Mouse (Mus musculus) myocyte (in vitro differentiated cells): ENCODE data around the gene Trim41. TPM values are rescaled to one million over a fixed set of nuclear protein-coding genes. Genes with fewer than 3 reads are reported as not detected.
"Not testable (repeated sequence)": the region's sequence is repeated elsewhere in the genome, so short reads cannot be mapped to it uniquely, and the experiment has no call there.

Experiments
- H3K27me3 ChIP-seq: one replicate; pipeline ENCODE4 v1.6.1; 2011; ENCODE audit not compliant: control insufficient read depth, insufficient read depth, insufficient read length
- H3K36me3 ChIP-seq: one replicate; pipeline ENCODE4 v1.6.1; 2011; ENCODE audit not compliant: control insufficient read depth, insufficient read depth
- H3K4me2 ChIP-seq: one replicate; pipeline ENCODE4 v1.6.1; 2011; ENCODE audit warnings: low read depth, control low read depth
- H3K4me3 ChIP-seq: one replicate; pipeline ENCODE4 v1.5.1; 2011; ENCODE audit warnings: mild to moderate bottlenecking, control low read depth, moderate library complexity
- H3K79me2 ChIP-seq: one replicate; pipeline ENCODE4 v1.6.1; 2011; ENCODE audit not compliant: control insufficient read depth, insufficient read depth
- H3ac ChIP-seq: one replicate; pipeline ENCODE4 v1.6.1; 2011; ENCODE audit not compliant: control insufficient read depth, insufficient read length
- CEBPB ChIP-seq: IDR thresholded peaks from 2 replicates; pipeline ENCODE4 v1.6.1; 2011; ENCODE audit warnings: mild to moderate bottlenecking, moderate library complexity; ENCODE audit not compliant: poor library complexity, insufficient read depth, severe bottlenecking
- E2F4 ChIP-seq: IDR thresholded peaks from one replicate; pipeline ENCODE4 v1.6.1; 2011; ENCODE audit warnings: mild to moderate bottlenecking, control low read depth, moderate library complexity; ENCODE audit not compliant: insufficient read depth
- MAX ChIP-seq: IDR thresholded peaks from one replicate; pipeline ENCODE4 v1.6.1; 2011; ENCODE audit warnings: low read depth, mild to moderate bottlenecking, control low read depth
- MYOD1 ChIP-seq, 3 experiments: IDR thresholded peaks; one replicate each; pipeline ENCODE4 v1.6.1; 2011; ENCODE audit warnings: control low read depth in 2 of 3, low read depth in 2 of 3, mild to moderate bottlenecking in 2 of 3, moderate library complexity in 1 of 3; ENCODE audit not compliant: insufficient read length in 2 of 3, control insufficient read depth in 1 of 3
- MYOG ChIP-seq, 3 experiments: IDR thresholded peaks; one replicate each; pipeline ENCODE4 v1.6.1; 2011; ENCODE audit warnings: control low read depth in 2 of 3, low read depth in 2 of 3, mild to moderate bottlenecking in 2 of 3; ENCODE audit not compliant: insufficient read length in 2 of 3, control insufficient read depth in 1 of 3, insufficient read depth in 1 of 3
- POLR2A ChIP-seq: IDR thresholded peaks from one replicate; pipeline ENCODE4 v1.6.1; 2011; ENCODE audit warnings: low read depth, mild to moderate bottlenecking, control low read depth, moderate library complexity; ENCODE audit not compliant: insufficient read length
- POLR2AphosphoS2 ChIP-seq: IDR thresholded peaks from one replicate; pipeline ENCODE4 v1.6.1; 2011; ENCODE audit warnings: low read depth, control low read depth; ENCODE audit not compliant: insufficient read length
- REST ChIP-seq: IDR thresholded peaks from one replicate; pipeline ENCODE4 v1.6.1; 2011; ENCODE audit warnings: mild to moderate bottlenecking, control low read depth, moderate library complexity; ENCODE audit not compliant: insufficient read depth, insufficient read length
- SRF ChIP-seq: IDR thresholded peaks from one replicate; pipeline ENCODE4 v1.6.1; 2011; ENCODE audit warnings: low read depth; ENCODE audit not compliant: control insufficient read depth, insufficient read length
- TCF12 ChIP-seq: IDR thresholded peaks from one replicate; pipeline ENCODE4 v1.6.1; 2011; ENCODE audit warnings: mild to moderate bottlenecking, control low read depth; ENCODE audit not compliant: poor library complexity, insufficient read depth, severe bottlenecking
- TCF3 ChIP-seq: IDR thresholded peaks from one replicate; pipeline ENCODE4 v1.6.1; 2011; ENCODE audit warnings: low read depth, control low read depth; ENCODE audit not compliant: insufficient read length
- USF1 ChIP-seq: IDR thresholded peaks from one replicate; pipeline ENCODE4 v1.6.1; 2011; ENCODE audit warnings: low read depth, mild to moderate bottlenecking, control low read depth, moderate library complexity
- polyA plus RNA-seq: library from polyadenylated mRNA; unstranded; fragments of >200 nt; fragmentation: generic; extraction: Trizol; gene quantifications from one replicate; pipeline ENCODE4 v1.2.1, GENCODE M21; 2012; ENCODE audit warnings: missing spikeins

The Trim41 gene
- polyA plus RNA-seq, 1 experiment: 31.3 TPM

DNA sequence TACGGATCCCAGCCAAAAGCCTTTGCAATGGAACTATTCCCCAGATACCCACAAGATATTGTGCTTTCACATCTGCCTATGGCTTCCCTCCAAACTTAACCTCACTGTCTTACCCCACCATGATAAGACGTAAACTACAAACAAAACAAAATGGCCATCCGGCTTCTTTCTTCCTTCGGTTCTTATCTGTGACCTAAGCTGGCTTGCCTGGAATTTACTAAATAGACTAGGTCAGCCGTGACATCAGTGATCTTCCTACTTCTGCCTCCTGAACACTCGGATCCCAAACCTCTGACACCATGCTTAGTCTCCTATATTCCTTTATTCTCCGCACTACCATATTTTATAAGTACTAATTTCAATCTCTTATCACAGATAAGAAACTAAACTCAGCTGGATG, 18.8 kb downstream of the Trim41 start:
- Histone ChIP-seq H3K36me3 (peaks cover 23% of the 10 kb centered on the region), H3ac (no peak overlapping the region), H3K4me3 (peak overlapping the region; percentile 89), H3K4me2 (peak overlapping the region; percentile 99), H3K27me3 (no peaks in the 10 kb centered on the region), H3K79me2 (peaks cover 44% of the 10 kb centered on the region)
- TF ChIP-seq POLR2A: no peak
- TF ChIP-seq TCF3: no peak
- no peak for TF ChIP-seq USF1

DNA sequence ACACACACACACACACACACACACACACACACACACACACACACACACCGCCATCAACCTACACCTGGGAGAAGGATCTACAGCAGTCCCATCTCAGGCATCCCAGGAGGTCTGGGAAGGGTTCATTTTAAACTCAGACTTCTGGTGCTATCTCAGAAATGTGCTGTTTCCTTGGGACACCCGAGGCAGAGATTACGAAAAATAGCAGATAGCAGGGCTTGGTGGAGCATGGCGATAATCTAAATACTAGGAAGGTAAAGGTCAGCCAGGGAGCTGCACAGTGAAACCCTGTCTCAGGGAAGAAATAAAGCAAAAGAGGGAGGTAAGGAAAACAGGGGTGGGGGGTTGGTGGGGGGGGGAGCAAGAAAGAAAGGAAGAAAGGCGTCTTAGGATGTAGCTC, 19.9 kb downstream of the Trim41 start:
- Histone ChIP-seq H3K79me2 (peaks cover 33% of the 10 kb centered on the region), H3ac (no peak overlapping the region), H3K36me3 (peaks cover 13% of the 10 kb centered on the region), H3K4me2 (no peak overlapping the region), H3K27me3 (no peaks in the 10 kb centered on the region), H3K4me3 (no peak overlapping the region)
- no peak for TF ChIP-seq MYOG (IDR thresholded peaks at IDR 0.05; ENCODE audit: control insufficient read depth in 1 of 3, insufficient read depth in 1 of 3, insufficient read length in 2 of 3, low read depth in 2 of 3)
- TF ChIP-seq TCF12: no peak
- no peak for TF ChIP-seq REST
- TF ChIP-seq E2F4: no peak
- no peak for TF ChIP-seq USF1
- no peak for TF ChIP-seq MAX
- TF ChIP-seq POLR2AphosphoS2: no peak
- no peak for TF ChIP-seq TCF3
- TF ChIP-seq MYOD1 (IDR thresholded peaks at IDR 0.05; ENCODE audit: control insufficient read depth in 1 of 3, insufficient read length in 2 of 3, low read depth in 2 of 3): no peak
- TF ChIP-seq CEBPB: no peak
- TF ChIP-seq POLR2A: no peak
- no peak for TF ChIP-seq SRF

DNA sequence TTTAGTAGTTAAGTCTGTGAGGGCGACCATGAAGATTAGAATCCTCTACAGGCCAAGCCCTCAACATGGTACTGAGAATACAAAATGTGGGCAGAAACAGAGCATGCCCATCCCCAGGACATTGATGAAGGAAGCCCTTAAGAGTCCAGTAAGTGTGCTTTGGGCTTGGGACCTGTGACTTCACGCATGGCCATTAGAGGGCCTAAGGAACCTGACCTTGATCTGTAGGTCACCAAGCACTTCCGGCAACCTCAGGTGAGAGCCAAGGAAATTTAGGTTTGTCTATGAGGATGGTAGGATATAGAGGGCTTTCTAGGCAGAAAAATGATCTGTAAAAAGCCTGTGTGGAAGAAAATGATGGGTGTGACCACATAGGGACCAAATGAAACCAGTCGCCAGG, 20.9 kb downstream of the Trim41 start:
- H3K4me3 ChIP-seq: no peak overlapping the region

DNA sequence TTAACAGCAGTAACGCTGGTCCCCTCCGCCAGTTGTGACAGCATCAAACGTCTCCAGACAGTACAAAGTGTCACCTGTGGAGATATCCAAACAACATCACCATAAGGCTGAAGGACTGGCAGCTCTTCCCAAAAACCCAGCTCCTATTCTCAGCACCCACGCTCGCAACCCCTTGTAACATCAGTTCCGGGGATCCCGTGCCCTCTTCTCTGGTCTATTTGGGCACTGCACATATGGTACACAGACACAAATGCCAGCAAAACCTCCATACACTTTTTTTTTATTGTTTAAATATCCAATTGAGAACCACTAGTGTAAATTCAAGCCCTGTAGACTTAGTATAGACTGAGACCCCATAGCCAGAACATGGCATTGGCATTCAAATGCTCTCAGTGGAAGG, 21.9 kb downstream of the Trim41 start:
- H3K4me2 ChIP-seq: no peak overlapping the region
- H3K79me2 ChIP-seq: peaks cover 13% of the 10 kb centered on the region
- H3K36me3 ChIP-seq: no peaks in the 10 kb centered on the region
- TF ChIP-seq E2F4 (no peak), CEBPB (no peak), REST (no peak), TCF12 (no peak), MAX (no peak), MYOG (IDR thresholded peaks at IDR 0.05; ENCODE audit: control insufficient read depth in 1 of 3, insufficient read depth in 1 of 3, insufficient read length in 2 of 3, low read depth in 2 of 3) (no peak), USF1 (no peak), POLR2A (no peak), TCF3 (no peak), POLR2AphosphoS2 (no peak), MYOD1 (IDR thresholded peaks at IDR 0.05; ENCODE audit: control insufficient read depth in 1 of 3, insufficient read length in 2 of 3, low read depth in 2 of 3) (no peak), SRF (no peak)
- H3ac ChIP-seq: no peak overlapping the region
- no peaks in the 10 kb centered on the region for H3K27me3 ChIP-seq
- H3K4me3 ChIP-seq: no peak overlapping the region

More for the DNA sequence above, 20.9 kb downstream of the Trim41 start:
- Histone ChIP-seq H3K36me3 (peaks cover 3% of the 10 kb centered on the region), H3ac (no peak overlapping the region), H3K79me2 (peaks cover 24% of the 10 kb centered on the region), H3K27me3 (no peaks in the 10 kb centered on the region), H3K4me2 (no peak overlapping the region)
- TF ChIP-seq MYOD1 (IDR thresholded peaks at IDR 0.05; ENCODE audit: control insufficient read depth in 1 of 3, insufficient read length in 2 of 3, low read depth in 2 of 3): no peak
- TF ChIP-seq MAX: no peak
- no peak for TF ChIP-seq USF1
- no peak for TF ChIP-seq SRF
- no peak for TF ChIP-seq TCF12

DNA sequence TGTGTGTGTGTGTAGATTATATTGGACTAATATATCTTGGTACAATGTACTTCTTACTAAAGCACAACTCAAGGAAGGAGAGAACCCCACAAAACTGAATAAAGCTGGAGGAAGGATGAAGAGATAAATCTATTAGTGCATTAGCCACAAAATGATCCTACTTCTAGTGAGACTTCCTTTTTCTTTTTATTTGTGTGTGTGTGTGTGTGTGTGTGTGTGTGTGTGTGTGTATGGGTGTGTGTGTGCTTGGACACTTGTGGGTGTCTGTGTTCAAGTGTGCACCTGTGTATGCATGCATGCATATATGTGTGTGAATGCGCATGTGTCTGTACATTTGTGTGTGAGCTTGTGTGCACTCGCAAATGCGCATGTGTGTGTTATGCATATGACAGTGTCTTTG, 24.0 kb downstream of the Trim41 start:
- Histone ChIP-seq H3K27me3 (no peaks in the 10 kb centered on the region), H3K4me3 (no peak overlapping the region), H3ac (no peak overlapping the region), H3K4me2 (no peak overlapping the region), H3K36me3 (no peaks in the 10 kb centered on the region), H3K79me2 (peaks cover under 1% of the 10 kb centered on the region)
- TF ChIP-seq TCF3: no peak
- TF ChIP-seq MYOD1 (IDR thresholded peaks at IDR 0.05; ENCODE audit: control insufficient read depth in 1 of 3, insufficient read length in 2 of 3, low read depth in 2 of 3): no peak
- no peak for TF ChIP-seq POLR2A
- no peak for TF ChIP-seq POLR2AphosphoS2
- TF ChIP-seq E2F4: no peak
- TF ChIP-seq CEBPB: no peak
- no peak for TF ChIP-seq REST
- TF ChIP-seq MAX: no peak
- no peak for TF ChIP-seq MYOG (IDR thresholded peaks at IDR 0.05; ENCODE audit: control insufficient read depth in 1 of 3, insufficient read depth in 1 of 3, insufficient read length in 2 of 3, low read depth in 2 of 3)
- no peak for TF ChIP-seq SRF
- TF ChIP-seq USF1: no peak
- TF ChIP-seq TCF12: no peak

DNA sequence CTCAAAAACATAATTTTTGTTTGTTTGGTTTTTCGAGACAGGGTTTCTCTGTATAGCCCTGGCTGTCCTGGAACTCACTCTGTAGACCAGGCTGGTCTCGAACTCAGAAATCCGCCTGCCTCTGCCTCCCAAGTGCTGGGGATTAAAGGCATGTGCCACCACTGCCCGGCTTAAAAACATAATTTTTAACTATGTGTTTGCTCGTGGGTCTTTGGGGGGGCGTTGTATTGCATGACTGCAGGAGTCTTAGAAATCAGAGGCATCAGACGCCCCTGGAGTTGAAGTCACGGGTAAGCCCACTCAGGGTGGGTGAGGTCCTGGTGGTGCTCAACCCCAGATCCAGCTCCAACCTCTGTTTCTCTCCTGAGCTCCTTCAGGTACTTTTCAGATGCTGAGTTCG, 25.3 kb downstream of the Trim41 start:
- not testable (repeated sequence) for H3K36me3 ChIP-seq, H3K27me3 ChIP-seq, H3K4me3 ChIP-seq, H3K4me2 ChIP-seq, H3ac ChIP-seq, H3K79me2 ChIP-seq
